Mouse (Mus musculus) spleen, postnatal 14 days (tissue): ENCODE data around the gene Morc2b.
A peak's percentile ranks its signal among the peaks of the same experiment; 100 is the strongest.
"Not testable (repeated sequence)": the region's sequence is repeated elsewhere in the genome, so short reads cannot be mapped to it uniquely, and the experiment has no call there.

ENCODE experiments used
- DNase-seq, 2 experiments: peaks; one replicate each; pipeline ENCODE4 v3.0.0; 2021 to 2022; ENCODE audit warnings: low spot score in 2 of 2

Gene Morc2b

DNA sequence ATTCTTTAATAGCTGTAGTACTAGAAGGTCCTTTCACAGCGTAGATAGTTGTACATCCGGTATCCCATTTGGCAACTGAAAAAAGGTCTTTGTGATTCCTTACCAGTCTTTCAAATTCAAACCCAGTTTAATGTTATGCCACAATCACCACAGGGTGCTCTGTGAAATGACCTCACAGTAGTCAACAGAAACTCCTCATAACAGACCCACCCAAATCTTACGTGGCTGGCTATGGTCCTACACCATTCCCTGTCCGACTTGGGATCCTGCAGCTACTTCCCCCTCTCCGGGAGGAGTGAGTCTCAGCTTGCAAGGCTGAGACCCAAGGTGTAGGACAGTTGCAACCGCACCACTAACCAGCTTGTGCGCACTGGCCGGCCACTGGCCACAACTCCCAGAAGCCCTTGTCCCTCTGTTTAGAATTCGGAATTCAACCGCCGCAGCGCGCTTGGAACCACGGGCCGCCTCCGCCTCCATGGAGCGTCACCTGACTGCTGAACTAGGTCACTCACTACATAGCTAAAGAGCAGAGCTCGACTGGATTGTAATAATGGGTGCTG lies at the start of gene Morc2b:
Gene Morc2b (minus strand): TSS at position 423 of the 560 bp plus-strand sequence.
- no peak for DNase-seq

DNA sequence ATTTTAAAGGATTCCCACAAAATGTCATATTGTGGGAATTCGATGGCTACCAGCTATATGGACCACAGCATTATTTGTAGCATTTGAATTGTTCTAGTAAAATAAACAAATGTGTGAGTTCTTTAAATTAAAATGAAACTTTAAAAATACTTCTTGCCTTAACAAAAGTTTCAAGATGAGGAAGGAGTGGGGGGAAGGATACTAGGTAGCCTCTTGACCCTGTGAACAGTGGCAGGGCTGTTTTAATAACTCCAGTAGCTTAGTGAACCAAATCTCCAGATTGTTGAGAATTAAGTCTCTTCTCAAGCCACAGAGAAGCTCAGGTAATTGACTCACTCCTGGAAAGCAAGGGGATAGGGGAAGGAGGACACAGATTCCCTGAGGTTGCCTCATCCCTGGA lies 28.7 kb upstream of the Morc2b start, which contains the start of gene Olfr55:
Gene Olfr55 (plus strand): TSS at position 301 of the 400 bp plus-strand sequence.
- DNase-seq: not testable (repeated sequence)

DNA sequence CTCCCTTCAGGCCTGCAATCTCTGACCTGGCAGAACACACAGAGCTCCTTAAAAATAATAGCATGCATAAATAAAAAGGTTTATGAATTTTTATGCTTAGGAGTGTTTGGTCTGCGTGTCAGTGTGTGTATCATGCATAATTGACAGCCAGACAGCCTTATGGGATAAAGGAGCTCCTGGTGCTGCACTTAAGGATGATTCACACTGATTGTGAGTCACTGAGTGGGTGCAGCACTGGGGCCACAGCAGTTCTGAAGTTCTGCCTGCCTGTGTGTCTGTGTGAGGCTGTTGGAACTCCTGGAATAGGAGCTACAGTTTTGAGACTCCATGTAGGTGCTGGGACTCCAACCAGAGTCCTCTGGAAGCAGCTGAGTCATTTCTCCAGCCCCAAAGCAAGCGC lies 13.2 kb downstream of the Morc2b start:
- no peak for DNase-seq

DNA sequence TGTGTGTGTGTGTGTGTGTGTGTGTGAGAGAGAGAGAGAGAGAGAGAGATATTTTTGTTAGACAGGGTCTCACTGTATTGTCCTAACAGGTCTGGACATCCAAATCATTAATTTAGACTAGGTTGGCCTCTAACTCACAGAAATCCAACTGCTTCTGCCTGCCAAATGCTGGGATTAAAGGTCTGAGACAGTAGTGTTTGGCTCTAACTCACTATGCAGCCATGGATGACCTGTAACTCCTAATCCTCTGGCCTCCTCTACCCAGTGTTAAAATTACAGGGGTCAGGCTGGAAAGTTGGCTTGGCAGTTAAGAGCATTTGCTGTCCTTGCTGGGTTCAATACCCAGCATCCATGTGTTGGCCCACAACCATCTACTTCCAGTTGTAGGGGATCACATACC lies 14.9 kb downstream of the Morc2b start:
- no peak for DNase-seq

DNA sequence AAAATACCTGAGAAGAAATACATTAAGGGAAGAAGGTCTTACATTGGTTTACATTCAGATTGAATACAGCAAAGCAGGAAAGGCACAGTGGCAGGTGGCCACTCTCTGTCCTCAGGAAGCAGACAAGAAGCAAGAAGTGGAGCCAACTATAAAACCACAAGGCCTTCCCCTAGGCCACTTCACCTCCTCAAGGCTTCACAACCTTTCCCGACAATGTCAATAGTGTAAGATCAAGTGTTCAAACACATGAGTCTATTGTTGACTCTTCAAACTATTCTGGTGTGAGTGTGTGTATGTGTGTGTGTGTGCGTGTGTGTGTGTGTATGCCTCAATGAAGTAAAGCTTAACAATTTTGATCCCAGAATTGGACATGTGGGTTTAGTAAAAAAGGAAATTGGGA lies 42.1 kb downstream of the Morc2b start:
- no peak for DNase-seq

DNA sequence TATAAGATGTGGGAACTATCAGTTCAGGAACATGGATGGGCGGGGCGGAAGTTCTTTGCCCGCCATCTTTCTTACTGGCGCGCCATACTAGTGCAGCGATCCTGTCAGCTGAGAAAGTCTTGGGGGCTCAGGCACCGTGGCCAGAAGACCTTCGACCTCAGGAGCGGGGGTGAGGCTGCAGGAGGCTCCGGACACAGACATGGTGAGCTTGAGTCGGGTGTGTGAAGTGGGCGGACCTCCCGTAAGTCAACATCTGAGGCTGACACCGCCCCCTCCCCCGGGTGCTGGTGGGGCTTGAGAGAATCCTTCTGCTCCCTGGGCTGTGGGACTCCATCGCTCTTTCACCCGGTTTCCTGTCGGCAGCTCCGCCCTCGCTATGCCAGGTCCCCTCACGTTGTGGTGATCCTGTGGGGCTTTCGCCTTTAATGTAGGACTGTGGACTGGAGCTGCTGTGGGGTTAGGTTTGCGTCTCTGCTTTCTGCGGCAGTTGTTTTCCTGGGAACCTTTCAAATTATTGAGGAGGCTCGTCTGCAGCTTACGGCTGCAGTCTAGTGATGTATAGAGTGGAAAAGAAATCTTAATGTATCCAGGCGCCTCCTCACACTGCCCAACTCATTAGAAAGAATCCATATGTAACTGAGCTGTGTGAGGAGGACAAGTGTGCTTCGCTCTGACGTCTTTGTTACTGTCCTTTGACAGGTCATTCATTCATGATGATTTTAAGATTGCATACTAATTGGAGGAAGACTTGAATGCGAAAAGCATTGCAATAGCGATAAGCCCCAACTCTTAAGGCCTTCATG lies 46.9 kb downstream of the Morc2b start:
- peak; percentile 13 to 47 for DNase-seq

DNA sequence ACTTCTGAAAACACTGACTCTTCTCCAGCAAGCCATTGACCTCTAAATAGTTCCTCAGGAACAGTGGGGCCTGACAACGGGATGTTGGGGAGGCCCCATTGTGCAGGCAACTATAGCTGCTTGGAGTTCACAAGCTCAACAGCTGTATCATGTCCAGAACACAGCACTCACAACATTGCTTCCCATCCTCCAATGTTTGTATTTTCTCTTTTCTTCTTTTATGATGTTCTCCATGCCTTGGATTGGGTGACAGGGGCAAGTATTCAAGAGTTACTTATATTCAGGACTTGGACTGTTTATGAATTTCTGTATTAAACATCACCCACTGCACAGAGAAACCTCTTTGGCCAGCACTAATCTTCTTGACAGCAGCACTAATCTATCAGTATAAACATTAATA lies 47.9 kb downstream of the Morc2b start:
- no peak for DNase-seq

DNA sequence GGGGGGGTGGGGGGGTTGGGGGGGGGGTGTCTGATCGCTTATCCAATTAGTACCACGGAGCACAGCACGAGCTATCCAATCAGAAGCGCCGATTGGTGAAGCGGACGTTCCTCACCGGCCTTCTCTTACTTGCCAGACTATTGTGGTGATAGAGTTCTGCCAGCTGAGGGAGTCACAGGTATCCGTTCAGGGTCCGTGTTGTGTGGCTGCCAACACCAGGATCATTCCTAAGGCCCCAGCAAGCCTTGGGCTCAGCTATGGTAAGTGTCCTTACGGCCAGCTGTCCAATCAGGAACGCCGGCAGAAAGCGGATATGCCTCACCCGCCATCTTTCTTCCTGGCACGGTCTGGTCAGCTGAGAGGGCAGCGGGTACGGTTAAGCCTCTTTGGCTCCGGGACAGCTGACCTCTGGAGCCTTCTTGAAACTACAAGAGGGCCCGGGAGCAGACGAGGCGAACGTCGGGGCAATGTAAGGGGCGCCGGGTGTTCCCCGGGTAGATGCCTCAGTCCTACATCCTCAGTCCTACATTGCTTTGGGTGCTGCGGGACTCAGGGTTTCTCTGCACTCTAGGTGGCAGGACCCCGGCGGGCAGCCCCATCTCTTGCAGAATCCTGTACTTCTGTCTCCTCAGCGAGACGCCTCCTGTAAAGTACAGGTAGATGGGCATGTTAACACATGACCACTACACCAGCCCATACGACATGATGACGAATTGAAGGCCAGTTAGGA lies 50.1 kb downstream of the Morc2b start, which contains the start of gene Zfp563:
Gene Zfp563 (plus strand): TSS at position 91 of the 730 bp plus-strand sequence.
- DNase-seq: peak; percentile 61 to 74

DNA sequence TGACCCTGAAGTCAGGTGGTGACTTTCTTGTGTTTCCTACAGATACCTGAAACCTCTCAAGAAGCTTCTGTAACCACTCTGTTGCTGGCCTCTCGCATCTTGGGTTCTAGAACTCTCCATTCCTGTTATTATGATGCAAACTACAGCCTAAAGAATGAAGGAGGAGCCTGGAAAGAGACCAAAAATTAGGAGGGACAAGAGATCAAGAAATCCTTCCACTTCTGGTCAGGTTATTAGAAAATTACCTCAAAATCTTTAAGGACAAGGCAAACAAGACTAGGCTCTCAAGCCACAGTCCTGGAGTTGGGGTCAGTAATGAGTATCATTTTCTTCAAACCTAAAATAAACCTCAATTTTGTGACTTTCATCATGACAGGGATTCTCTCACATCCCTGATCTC lies 71.5 kb downstream of the Morc2b start, which contains the start of gene 4921501E09Rik:
Gene 4921501E09Rik (minus strand): TSS at position 101 of the 400 bp plus-strand sequence.
- DNase-seq: no peak
